Mouse (Mus musculus) small intestine, adult 2 months (tissue): ENCODE measurements at regions not wholly inside any gene's neighbourhood (a gene's known extent, or its start where the extent isn't known, plus 50 kb on each side); places are given as distances from the start of the nearest gene placed in this dataset.

Experiments
- CTCF ChIP-seq: fragments of 200-500 bp; IDR thresholded peaks from 2 replicates; pipeline ENCODE4 v1.5.1; 2012; ENCODE audit warnings: low read depth, mild to moderate bottlenecking, control low read depth, inconsistent platforms, low read length, moderate library complexity, mixed read lengths; ENCODE audit not compliant: insufficient replicate concordance, insufficient read length; ENCODE audit errors: extremely low read depth
- POLR2A ChIP-seq: fragments of 200-500 bp; IDR thresholded peaks from 2 replicates; pipeline ENCODE4 v1.6.1; 2012; ENCODE audit warnings: low read depth, mild to moderate bottlenecking, control low read depth, inconsistent platforms, low read length, moderate library complexity

DNA sequence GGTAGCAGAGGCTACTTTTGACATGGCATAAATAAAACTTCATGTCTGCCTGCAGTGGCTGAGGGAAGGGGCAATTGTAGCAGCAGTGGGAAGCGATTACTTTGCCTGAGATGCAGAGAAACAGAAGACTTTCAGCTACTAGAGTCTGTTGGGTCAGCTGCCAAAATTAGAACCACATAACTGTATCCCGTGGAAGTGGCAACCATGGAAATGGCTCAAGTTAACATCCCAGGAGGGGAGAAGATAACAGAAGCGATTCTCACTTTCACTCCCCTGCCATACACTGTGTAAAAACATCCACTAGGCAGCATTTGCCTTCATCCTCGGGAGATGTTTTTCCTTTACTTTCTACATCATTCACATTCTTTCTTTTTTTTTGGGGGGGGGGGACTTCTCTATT, 155.1 kb upstream of the Vegfc start:
- no peak for TF ChIP-seq POLR2A
- TF ChIP-seq CTCF = no peak
